Mouse (Mus musculus) hindbrain, embryonic 11.5 days (tissue): ENCODE measurements around the gene Muc13. TPM values are rescaled to one million over a fixed set of nuclear protein-coding genes. Genes with fewer than 3 reads are reported as not detected.

Experiments
- ATAC-seq: fragments of 200-750 bp; cut with Nextera tagmentation; 2 replicates; pipeline ENCODE4 v1.8.0; 2017; ENCODE audit warnings: mild to moderate bottlenecking, moderate TSS enrichment, moderate library complexity; ENCODE audit not compliant: low FRiP score
- DNase-seq: peaks from one replicate; pipeline ENCODE4 v3.0.0-alpha.2; 2015; ENCODE audit warnings: low spot score
- H3K27ac ChIP-seq: fragments of 300-500 bp; sonication (generic); 2 replicates; pipeline ENCODE4 v1.5.1; 2014; ENCODE audit warnings: mild to moderate bottlenecking, low read depth, low read length
- H3K27me3 ChIP-seq: fragments of 300-500 bp; sonication (generic); 2 replicates; pipeline ENCODE4 v1.6.1; 2014; ENCODE audit warnings: mild to moderate bottlenecking, low read length, moderate library complexity, mixed read lengths; ENCODE audit not compliant: control insufficient read depth, insufficient read depth
- H3K36me3 ChIP-seq: fragments of 300-500 bp; sonication (generic); 2 replicates; pipeline ENCODE4 v1.6.1; 2014; ENCODE audit warnings: mild to moderate bottlenecking, low read length, moderate library complexity, mixed read lengths; ENCODE audit not compliant: control insufficient read depth, insufficient read depth
- H3K4me1 ChIP-seq: fragments of 300-500 bp; sonication (generic); replicated peaks from 2 replicates; pipeline ENCODE4 v1.6.1; 2014; ENCODE audit warnings: low read length, mixed read lengths; ENCODE audit not compliant: control insufficient read depth, insufficient read depth
- H3K4me2 ChIP-seq: fragments of 300-500 bp; sonication (generic); replicated peaks from 2 replicates; pipeline ENCODE4 v1.6.1; 2014; ENCODE audit warnings: mild to moderate bottlenecking, low read depth, low read length
- H3K4me3 ChIP-seq: fragments of 300-500 bp; sonication (generic); 2 replicates; pipeline ENCODE4 v1.5.1; 2014; ENCODE audit warnings: low read depth, low read length
- H3K9ac ChIP-seq: fragments of 300-500 bp; sonication (generic); 2 replicates; pipeline ENCODE4 v1.6.1; 2014; ENCODE audit warnings: low read depth, low read length
- H3K9me3 ChIP-seq: fragments of 300-500 bp; sonication (generic); 2 replicates; pipeline ENCODE4 v1.6.1; 2016; ENCODE audit warnings: low read length; ENCODE audit not compliant: control insufficient read depth
- WGBS: fragments of 180-500 bp; shearing (Covaris S2); extraction: QIAGEN DNeasy Blood & Tissue Kit; methylation state at CpG from one replicate; pipeline ENCODE4 v1.1.7; 2014; 5-methylcytosine and 5-hydroxymethylcytosine counted together
- polyA plus RNA-seq: library from polyadenylated mRNA; unstranded; fragments of >200 nt; fragmentation: Nextera tagmentation; extraction: Ambion mirVana; gene quantifications from 2 replicates; pipeline ENCODE4 v1.2.1, GENCODE M21; 2014

The Muc13 gene
- polyA plus RNA-seq, 1 experiment from 2014 or later = 0.14 TPM

DNA sequence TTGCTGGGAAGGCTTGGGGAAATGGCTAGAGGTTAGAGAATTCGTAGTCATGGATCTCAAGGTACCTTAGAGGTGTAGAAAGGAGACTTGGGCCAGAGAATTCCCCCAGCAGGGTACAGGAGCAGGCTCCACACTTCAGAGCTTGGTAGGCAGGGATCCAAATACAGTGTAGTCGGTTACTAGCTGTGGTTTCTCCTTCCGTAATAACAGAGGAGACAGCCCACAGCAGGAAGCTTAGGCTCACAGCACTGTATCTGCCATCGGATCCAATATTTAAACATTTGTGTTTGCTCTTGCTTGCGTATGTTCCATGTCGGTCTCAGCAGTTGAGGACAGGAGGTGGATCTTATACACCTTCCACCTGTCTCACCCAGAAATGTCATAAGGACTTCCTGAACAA is 2.0 kb downstream of the Muc13 start:
- H3K4me1 ChIP-seq = no peaks in the 10 kb centered on the region
- no peak overlapping the region for H3K4me2 ChIP-seq
- WGBS = 91% methylated on average over 6 of the region's 6 CpGs
- no peak overlapping the region for H3K27ac ChIP-seq
- no peaks in the 10 kb centered on the region for H3K27me3 ChIP-seq
- H3K9ac ChIP-seq = no peak overlapping the region
- DNase-seq = no peak
- no peak overlapping the region for H3K4me3 ChIP-seq
- no peaks in the 10 kb centered on the region for H3K9me3 ChIP-seq
- no peaks in the 10 kb centered on the region for H3K36me3 ChIP-seq
- no peak for ATAC-seq

GRCm38 (mm10) chr16:33796756-33797155 is 2.9 kb downstream of the Muc13 start:
- 91% methylated on average over 3 of the region's 3 CpGs for WGBS
- Histone ChIP-seq H3K27me3 (no peaks in the 10 kb centered on the region), H3K4me3 (no peak overlapping the region), H3K27ac (no peak overlapping the region), H3K36me3 (no peaks in the 10 kb centered on the region), H3K4me2 (no peak overlapping the region), H3K9me3 (no peaks in the 10 kb centered on the region), H3K4me1 (no peaks in the 10 kb centered on the region), H3K9ac (no peak overlapping the region)
- ATAC-seq (no peak), DNase-seq (no peak)

DNA sequence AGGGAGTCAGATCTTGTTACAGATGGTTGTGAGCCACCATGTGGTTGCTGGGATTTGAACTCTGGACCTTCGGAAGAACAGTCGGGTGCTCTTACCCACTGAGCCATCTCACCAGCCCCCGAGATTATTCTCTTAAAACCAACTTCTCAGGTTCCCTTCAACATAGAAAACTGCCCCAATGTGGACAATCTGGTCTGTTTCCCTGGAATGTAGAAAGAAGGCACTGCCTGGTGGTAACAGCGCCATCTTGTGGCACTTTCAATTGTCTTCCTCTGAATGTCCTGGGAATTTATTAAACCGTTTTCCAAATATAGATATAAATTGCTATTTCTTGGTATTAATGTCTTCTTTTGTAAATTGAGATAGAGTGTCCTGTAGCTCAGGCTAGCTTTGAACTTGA is 4.0 kb downstream of the Muc13 start:
- DNase-seq = peak; percentile 71
- no peaks in the 10 kb centered on the region for H3K9me3 ChIP-seq
- WGBS = 54% methylated on average over 5 of the region's 5 CpGs

GRCm38 (mm10) chr16:33810002-33810401 is 16.2 kb downstream of the Muc13 start:
- 73% methylated on average over 3 of the region's 3 CpGs for WGBS
- H3K9me3 ChIP-seq = no peaks in the 10 kb centered on the region
- H3K4me2 ChIP-seq = no peak overlapping the region
- DNase-seq = no peak
- no peak overlapping the region for H3K4me3 ChIP-seq
- no peak for ATAC-seq
- no peak overlapping the region for H3K9ac ChIP-seq
- no peaks in the 10 kb centered on the region for H3K4me1 ChIP-seq
- no peaks in the 10 kb centered on the region for H3K27me3 ChIP-seq
- H3K27ac ChIP-seq = no peak overlapping the region
- no peaks in the 10 kb centered on the region for H3K36me3 ChIP-seq

More for the DNA sequence above, 4.0 kb downstream of the Muc13 start:
- H3K4me3 ChIP-seq = no peak overlapping the region
- no peak overlapping the region for H3K4me2 ChIP-seq
- ATAC-seq = no peak
- H3K9ac ChIP-seq = no peak overlapping the region
- H3K27ac ChIP-seq = no peak overlapping the region
- no peaks in the 10 kb centered on the region for H3K36me3 ChIP-seq
- no peaks in the 10 kb centered on the region for H3K27me3 ChIP-seq
- H3K4me1 ChIP-seq = no peaks in the 10 kb centered on the region

GRCm38 (mm10) chr16:33818413-33819165 is 24.8 kb downstream of the Muc13 start:
- H3K27ac ChIP-seq = no peak overlapping the region
- H3K4me3 ChIP-seq = no peak overlapping the region
- 88% methylated on average over 7 of the region's 7 CpGs for WGBS
- no peaks in the 10 kb centered on the region for H3K4me1 ChIP-seq
- no peaks in the 10 kb centered on the region for H3K9me3 ChIP-seq
- no peak overlapping the region for H3K9ac ChIP-seq
- no peak overlapping the region for H3K4me2 ChIP-seq
- no peak for DNase-seq
- no peaks in the 10 kb centered on the region for H3K27me3 ChIP-seq
- H3K36me3 ChIP-seq = no peaks in the 10 kb centered on the region
- ATAC-seq = no peak

GRCm38 (mm10) chr16:33820269-33821178 is 26.7 kb downstream of the Muc13 start:
- Histone ChIP-seq H3K9ac (no peak overlapping the region), H3K27me3 (no peaks in the 10 kb centered on the region), H3K4me3 (no peak overlapping the region), H3K36me3 (no peaks in the 10 kb centered on the region), H3K4me2 (no peak overlapping the region), H3K4me1 (no peaks in the 10 kb centered on the region), H3K27ac (no peak overlapping the region), H3K9me3 (no peaks in the 10 kb centered on the region)
- DNase-seq = peak; percentile 92
- no peak for ATAC-seq
- WGBS = 23% methylated on average over 17 of the region's 17 CpGs

GRCm38 (mm10) chr16:33824603-33825002 is 30.8 kb downstream of the Muc13 start:
- no peak overlapping the region for H3K4me3 ChIP-seq
- no peak for DNase-seq
- H3K9ac ChIP-seq = no peak overlapping the region
- H3K4me2 ChIP-seq = no peak overlapping the region
- H3K4me1 ChIP-seq = 0 out of 2 replicates have a peak, but pooled peaks cover 2% of the 10 kb centered on the region
- H3K27me3 ChIP-seq = no peaks in the 10 kb centered on the region
- no peaks in the 10 kb centered on the region for H3K36me3 ChIP-seq
- WGBS = 77% methylated on average over 6 of the region's 6 CpGs
- H3K9me3 ChIP-seq = no peaks in the 10 kb centered on the region
- ATAC-seq = no peak
- no peak overlapping the region for H3K27ac ChIP-seq

GRCm38 (mm10) chr16:33828496-33828895 is 34.7 kb downstream of the Muc13 start:
- Histone ChIP-seq H3K4me1 (peaks cover 11% of the 10 kb centered on the region), H3K4me2 (no peak overlapping the region), H3K27ac (no peak overlapping the region), H3K9ac (no peak overlapping the region), H3K9me3 (no peaks in the 10 kb centered on the region), H3K4me3 (no peak overlapping the region), H3K27me3 (peaks cover 17% of the 10 kb centered on the region), H3K36me3 (no peaks in the 10 kb centered on the region)
- no peak for ATAC-seq
- 91% methylated on average over 7 of the region's 7 CpGs for WGBS
- DNase-seq = no peak
